Mouse (Mus musculus) mature B cell (primary cell): ENCODE data around the gene Eif5b.
"Not testable (repeated sequence)": the region's sequence is repeated elsewhere in the genome, so short reads cannot be mapped to it uniquely, and the experiment has no call there.

Source experiments
- in situ Hi-C: fragments of 300-500 bp; cut with MboI; formaldehyde crosslinking; loops from 2 replicates; pipeline ENCODE4 v1.14.3; 2019

Eif5b gene

GRCm38 (mm10) chr1:37997867-37998266 is at the start of gene Eif5b, which contains the start of gene Txndc9:
Eif5b (plus strand) TSS chr1:37998010.
Txndc9 (minus strand) TSS chr1:37997893.
- in situ Hi-C loops: no loop called here

GRCm38 (mm10) chr1:37948906-37949305 is 48.9 kb upstream of the Eif5b start:
- in situ Hi-C loops: no loop called here

GRCm38 (mm10) chr1:37954786-37955185 is 43.0 kb upstream of the Eif5b start:
- in situ Hi-C loops: no loop called here

GRCm38 (mm10) chr1:37955251-37955650 is 42.6 kb upstream of the Eif5b start:
- in situ Hi-C loops: no loop called here

GRCm38 (mm10) chr1:37956690-37957431 is 40.9 kb upstream of the Eif5b start:
- in situ Hi-C loops: no loop called here

- in situ Hi-C loops: no loop called here
These were observed 40.2 kb upstream of the Eif5b start, which contains the start of gene Lyg1 for GRCm38 (mm10) chr1:37957659-37958058. Lyg1 (minus strand) TSS chr1:37957759.

- in situ Hi-C loops: no loop called here
These were observed 39.3 kb upstream of the Eif5b start for GRCm38 (mm10) chr1:37958516-37958915.

- in situ Hi-C loops: no loop called here
These were observed 38.3 kb upstream of the Eif5b start for GRCm38 (mm10) chr1:37959486-37959885.

GRCm38 (mm10) chr1:37965571-37965970 is 32.2 kb upstream of the Eif5b start:
- in situ Hi-C loops: no loop called here

GRCm38 (mm10) chr1:37968746-37969145 is 29.1 kb upstream of the Eif5b start:
- in situ Hi-C loops: no loop called here

- in situ Hi-C loops: no loop called here
These were observed 26.3 kb upstream of the Eif5b start for GRCm38 (mm10) chr1:37971520-37971919.

- in situ Hi-C loops: not testable (repeated sequence)
These were observed 21.1 kb upstream of the Eif5b start for GRCm38 (mm10) chr1:37976666-37977065.

- in situ Hi-C loops: no loop called here
These were observed 20.5 kb upstream of the Eif5b start for GRCm38 (mm10) chr1:37977303-37977702.

GRCm38 (mm10) chr1:37984326-37984725 is 13.5 kb upstream of the Eif5b start:
- in situ Hi-C loops: no loop called here

GRCm38 (mm10) chr1:37985764-37986323 is 12.0 kb upstream of the Eif5b start:
- in situ Hi-C loops: no loop called here

- in situ Hi-C loops: no loop called here
These were observed 10.0 kb upstream of the Eif5b start for GRCm38 (mm10) chr1:37987856-37988255.

GRCm38 (mm10) chr1:37996226-37996625 is 1.6 kb upstream of the Eif5b start:
- in situ Hi-C loops: no loop called here

- in situ Hi-C loops: no loop called here
These were observed 829 bp upstream of the Eif5b start for GRCm38 (mm10) chr1:37996877-37997484.

GRCm38 (mm10) chr1:37998371-37999199 is 775 bp downstream of the Eif5b start:
- in situ Hi-C loops: no loop called here

- in situ Hi-C loops: no loop called here
These were observed 1.7 kb downstream of the Eif5b start for GRCm38 (mm10) chr1:37999552-37999951.

GRCm38 (mm10) chr1:38000844-38001243 is 3.0 kb downstream of the Eif5b start:
- in situ Hi-C loops: no loop called here

- in situ Hi-C loops: no loop called here
These were observed 4.1 kb downstream of the Eif5b start for GRCm38 (mm10) chr1:38001956-38002355.
